Mouse (Mus musculus) right cerebral cortex, postnatal 4 days (tissue): ENCODE results near the gene Gm8897.
"Not testable (repeated sequence)": the region's sequence is repeated elsewhere in the genome, so short reads cannot be mapped to it uniquely, and the experiment has no call there.

Source experiments
- DNase-seq: peaks from one replicate; pipeline ENCODE4 v3.0.0-alpha.2; 2022

Gm8897 gene

GRCm38 (mm10) chr5:11416118-11416517, at the start of gene Gm8897:
Gene Gm8897 (plus strand): TSS chr5:11416418.
- DNase-seq, result not testable (repeated sequence)

- not testable (repeated sequence) for DNase-seq
Observed at GRCm38 (mm10) chr5:11416691-11417090, 473 bp downstream of the Gm8897 start.
